Mouse (Mus musculus): ENCODE data around the gene Kcna10. TPM values are rescaled to one million over a fixed set of nuclear protein-coding genes. Genes with fewer than 3 reads are reported as not detected.

Gene Kcna10
- not detected for polyA plus RNA-seq (2017; shearing (Covaris generic))

DNA sequence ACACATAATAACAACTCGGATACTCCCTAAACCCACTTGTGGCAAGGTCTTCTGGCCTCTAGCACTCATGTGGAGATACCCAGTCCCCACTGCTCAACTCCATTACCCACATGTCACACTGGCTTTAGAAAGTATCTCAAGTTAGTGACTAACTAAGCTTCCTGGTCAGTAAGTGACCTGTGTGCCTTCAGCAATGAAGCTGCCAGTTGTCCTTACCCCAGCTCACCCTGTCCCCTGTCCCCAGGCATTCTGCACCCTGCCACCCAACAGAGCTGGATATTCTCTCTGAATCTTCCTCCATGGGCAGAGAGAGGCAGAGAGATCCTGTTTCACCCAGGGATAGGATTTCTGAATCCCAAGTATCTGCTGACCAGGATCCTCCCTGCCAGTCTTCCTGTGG lies at the start of gene Kcna10:
Kcna10 (plus strand) TSS at position 301 of the 400 bp plus-strand sequence.

DNA sequence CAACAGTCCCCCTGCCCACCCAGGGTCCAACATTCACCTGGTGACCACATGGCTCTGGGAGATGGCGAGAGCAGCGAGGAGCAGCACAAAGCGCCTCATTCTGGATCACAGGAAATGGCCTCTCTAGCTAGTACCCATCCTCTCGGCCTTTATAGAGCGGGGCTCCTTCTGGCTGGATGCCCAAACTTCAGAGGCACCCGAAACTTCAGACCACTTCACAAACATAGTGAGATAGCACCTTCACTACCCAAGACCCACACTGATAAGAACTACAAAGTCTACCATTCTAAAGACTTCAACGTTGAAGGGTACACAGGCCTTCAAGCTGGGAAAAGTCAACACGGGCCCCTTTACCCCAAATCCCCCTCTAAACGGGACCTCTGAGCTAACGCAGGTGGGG lies 38.8 kb downstream of the Kcna10 start, which contains the start of gene Cym:
Cym (minus strand) TSS at position 125 of the 400 bp plus-strand sequence.

DNA sequence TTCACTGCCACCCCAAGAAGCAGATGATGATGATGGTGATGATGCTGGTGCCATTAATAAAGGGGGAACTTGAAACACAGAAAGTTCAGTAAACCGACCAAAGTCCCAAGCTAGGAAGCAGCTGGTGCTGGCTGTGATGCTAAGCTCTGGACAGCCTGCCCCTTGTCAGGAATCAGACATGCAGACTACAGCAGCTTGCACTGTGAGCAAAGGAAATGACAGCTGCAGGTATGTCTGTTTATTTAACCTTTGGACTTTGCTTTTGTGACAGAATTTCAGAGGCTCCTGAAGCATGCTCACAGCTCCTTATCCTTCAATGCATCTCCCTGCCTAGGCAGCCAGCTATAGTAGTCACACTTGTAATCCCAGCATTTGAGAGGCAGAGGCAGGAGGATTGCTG lies 47.7 kb downstream of the Kcna10 start, which contains the start of gene A630076J17Rik:
A630076J17Rik (plus strand) TSS at position 88 of the 400 bp plus-strand sequence.

DNA sequence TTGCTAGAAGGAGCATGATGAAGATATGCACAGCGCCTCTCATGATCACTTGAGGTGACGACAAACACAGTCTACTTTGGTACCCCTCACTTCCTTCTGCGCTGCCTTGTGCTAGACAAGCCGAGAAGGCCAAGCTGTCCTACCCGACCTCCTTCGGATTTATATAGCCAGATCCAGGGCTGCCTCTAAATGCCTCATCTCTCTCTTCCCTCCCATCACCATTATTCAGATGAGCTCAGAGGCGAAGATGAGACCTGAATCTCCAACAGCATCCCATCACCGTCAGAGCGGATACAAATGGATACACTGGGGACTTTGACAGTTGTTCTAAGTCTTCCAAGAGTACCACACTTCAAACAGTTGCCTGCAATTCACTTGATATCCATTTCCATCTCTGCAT lies 56.8 kb downstream of the Kcna10 start, which contains the start of gene Prok1:
Prok1 (minus strand) TSS at position 101 of the 400 bp plus-strand sequence.

Other genes starting within 250 kb of the Kcna10 start
- gene Kcna3, start 146.9 kb upstream of the Kcna10 start, polyA plus RNA-seq (2017; shearing (Covaris generic)), result 100 to 1,000 TPM in 1 of 2 experiments, 10 to 100 TPM in 1; 44.9 to 133 TPM
- gene Kcna2, start 81.9 kb upstream of the Kcna10 start, polyA plus RNA-seq (2017; shearing (Covaris generic)), result 1 to 10 TPM in 1 of 2 experiments, under 1 TPM in 1; 0.11 to 1.4 TPM
- gene Cym, start 38.7 kb downstream of the Kcna10 start, polyA plus RNA-seq (2017; shearing (Covaris generic)), result not detected
- gene A630076J17Rik, start 47.6 kb downstream of the Kcna10 start, polyA plus RNA-seq (2017; shearing (Covaris generic)), result under 1 TPM in 1 of 2 experiments, not detected in 1; 0.16 TPM
- under 1 TPM in 1 of 2 experiments, not detected in 1; 0.09 TPM for gene Prok1, start 56.7 kb downstream of the Kcna10 start, polyA plus RNA-seq (2017; shearing (Covaris generic))
- 100 to 1,000 TPM; 226 to 286 TPM for gene Lamtor5, start 95.8 kb downstream of the Kcna10 start, polyA plus RNA-seq (2017; shearing (Covaris generic))
- gene Slc16a4, start 108.2 kb downstream of the Kcna10 start, polyA plus RNA-seq (2017; shearing (Covaris generic)), result 1 to 10 TPM in 1 of 2 experiments, under 1 TPM in 1; 0.61 to 1.4 TPM
- gene Rbm15, start 150.6 kb downstream of the Kcna10 start, polyA plus RNA-seq (2017; shearing (Covaris generic)), result 1 to 10 TPM; 5.8 to 8.6 TPM

Data from activated CD4-positive, CD25-positive, alpha-beta regulatory T cell (primary cell).